Mouse (Mus musculus) forebrain, embryonic 13.5 days (tissue): ENCODE measurements around the gene Lrrn4. TPM values are rescaled to one million over a fixed set of nuclear protein-coding genes. Genes with fewer than 3 reads are reported as not detected.

Source experiments
- ATAC-seq: fragments of 200-750 bp; cut with Nextera tagmentation; 2 replicates; pipeline ENCODE4 v1.8.0; 2017
- H3K27ac ChIP-seq: fragments of 300-500 bp; sonication (generic); 2 replicates; pipeline ENCODE4 v1.5.1; 2015; ENCODE audit warnings: inconsistent platforms, mild to moderate bottlenecking, moderate library complexity
- H3K27me3 ChIP-seq: fragments of 300-500 bp; sonication (generic); 2 replicates; pipeline ENCODE4 v1.6.1; 2015; ENCODE audit warnings: mild to moderate bottlenecking, inconsistent platforms
- H3K36me3 ChIP-seq: fragments of 300-500 bp; sonication (generic); 2 replicates; pipeline ENCODE4 v1.6.1; 2015; ENCODE audit warnings: mild to moderate bottlenecking, inconsistent platforms; ENCODE audit not compliant: poor library complexity, severe bottlenecking
- H3K4me1 ChIP-seq: fragments of 300-500 bp; sonication (generic); 2 replicates; pipeline ENCODE4 v1.6.1; 2015; ENCODE audit warnings: inconsistent platforms
- H3K4me2 ChIP-seq: fragments of 300-500 bp; sonication (generic); 2 replicates; pipeline ENCODE4 v1.6.1; 2015; ENCODE audit warnings: inconsistent platforms, mild to moderate bottlenecking, moderate library complexity
- H3K4me3 ChIP-seq: fragments of 300-500 bp; sonication (generic); 2 replicates; pipeline ENCODE4 v1.5.1; 2015; ENCODE audit warnings: mild to moderate bottlenecking, inconsistent platforms
- H3K9ac ChIP-seq: fragments of 300-500 bp; sonication (generic); 2 replicates; pipeline ENCODE4 v1.6.1; 2015; ENCODE audit warnings: mild to moderate bottlenecking, inconsistent platforms
- H3K9me3 ChIP-seq: fragments of 300-500 bp; sonication (generic); replicated peaks from 2 replicates; pipeline ENCODE4 v1.6.1; 2016; ENCODE audit warnings: inconsistent platforms
- WGBS: fragments of 180-500 bp; shearing (Covaris S2); methylation state at CpG from one replicate; pipeline ENCODE4 v1.1.7; 2015; 5-methylcytosine and 5-hydroxymethylcytosine counted together
- polyA plus RNA-seq: library from polyadenylated mRNA; unstranded; fragments of >200 nt; fragmentation: Nextera tagmentation; extraction: Ambion mirVana; gene quantifications from 2 replicates; pipeline ENCODE4 v1.2.1, GENCODE M21; 2015

Gene Lrrn4
- polyA plus RNA-seq, 1 experiment from 2014 or later: 0.04 TPM

DNA sequence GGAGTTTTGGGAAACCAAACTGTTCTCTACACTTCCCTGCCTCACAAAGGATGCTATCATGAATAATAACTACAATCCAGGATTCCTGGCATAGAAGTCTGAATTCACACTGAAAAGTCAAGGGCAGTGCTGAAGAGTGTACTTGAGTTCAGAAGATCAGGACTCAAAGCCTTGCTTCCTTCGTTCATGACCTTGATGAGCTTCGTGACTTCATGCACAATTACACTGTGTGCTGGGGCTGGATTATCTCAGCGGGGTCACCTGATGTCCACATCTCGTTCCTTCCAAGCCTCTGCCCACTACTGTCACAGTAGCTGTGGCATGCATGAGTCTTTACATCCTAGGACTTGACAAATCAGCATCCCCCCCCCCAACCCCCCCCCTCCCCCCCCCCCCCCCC lies 20.9 kb upstream of the Lrrn4 start:
- H3K4me1 ChIP-seq: no peaks in the 10 kb centered on the region
- 75% methylated on average over 4 of the region's 4 CpGs for WGBS
- no peak for ATAC-seq
- H3K9me3 ChIP-seq: no peaks in the 10 kb centered on the region
- H3K4me2 ChIP-seq: no peak overlapping the region
- no peaks in the 10 kb centered on the region for H3K27me3 ChIP-seq
- H3K27ac ChIP-seq: no peak overlapping the region
- no peak overlapping the region for H3K4me3 ChIP-seq
- no peak overlapping the region for H3K9ac ChIP-seq
- no peaks in the 10 kb centered on the region for H3K36me3 ChIP-seq

DNA sequence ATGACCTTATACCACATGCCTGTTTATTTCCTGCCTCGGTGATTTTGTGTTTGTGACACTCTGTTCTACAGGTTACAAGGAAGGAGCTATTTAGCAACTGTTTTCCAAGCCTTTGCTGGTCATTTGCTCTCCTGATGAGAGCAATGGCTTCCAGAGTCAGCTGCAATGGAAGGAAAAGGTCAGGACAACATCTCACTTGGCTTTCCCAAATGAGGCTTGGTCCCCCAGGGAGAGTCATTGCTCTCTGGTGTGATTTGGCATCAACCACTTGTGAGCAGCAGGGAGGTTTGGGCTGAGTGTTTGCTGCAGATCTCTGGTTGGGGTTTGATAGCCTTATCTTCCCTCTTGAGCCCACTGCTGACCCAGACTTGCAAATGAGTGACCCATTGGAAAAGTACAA lies 19.9 kb upstream of the Lrrn4 start:
- Histone ChIP-seq H3K9me3 (no peaks in the 10 kb centered on the region), H3K9ac (no peak overlapping the region), H3K4me1 (no peaks in the 10 kb centered on the region), H3K27me3 (no peaks in the 10 kb centered on the region), H3K4me3 (no peak overlapping the region), H3K4me2 (no peak overlapping the region), H3K27ac (no peak overlapping the region), H3K36me3 (no peaks in the 10 kb centered on the region)
- ATAC-seq: no peak
- whole genome bisulfite sequencing: 89% methylated on average over 1 of the region's 1 CpGs

DNA sequence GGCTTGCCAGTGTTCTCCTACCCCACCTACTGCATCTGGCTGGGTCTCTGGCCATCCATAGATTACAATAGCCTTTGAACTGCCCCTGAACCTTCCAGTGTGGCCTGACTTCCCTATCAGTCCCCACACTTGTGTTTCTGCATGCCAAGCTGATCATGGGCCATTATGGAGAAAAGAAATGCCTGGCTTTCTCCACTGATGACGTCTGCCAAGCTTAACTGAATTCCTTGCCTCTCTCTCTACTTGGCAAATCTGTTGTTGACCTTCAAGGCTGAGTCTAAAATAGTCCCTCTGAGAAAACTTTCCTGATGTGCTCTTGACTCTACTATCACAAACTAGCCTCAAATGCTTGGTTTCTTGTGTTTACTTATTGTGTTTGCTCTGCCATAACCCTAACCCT lies 17.5 kb upstream of the Lrrn4 start:
- Histone ChIP-seq H3K4me3 (no peak overlapping the region), H3K27me3 (no peaks in the 10 kb centered on the region), H3K9me3 (no peaks in the 10 kb centered on the region), H3K4me2 (no peak overlapping the region), H3K4me1 (no peaks in the 10 kb centered on the region), H3K9ac (no peak overlapping the region), H3K27ac (no peak overlapping the region), H3K36me3 (no peaks in the 10 kb centered on the region)
- no peak for ATAC-seq
- WGBS: 69% methylated on average over 1 of the region's 1 CpGs

DNA sequence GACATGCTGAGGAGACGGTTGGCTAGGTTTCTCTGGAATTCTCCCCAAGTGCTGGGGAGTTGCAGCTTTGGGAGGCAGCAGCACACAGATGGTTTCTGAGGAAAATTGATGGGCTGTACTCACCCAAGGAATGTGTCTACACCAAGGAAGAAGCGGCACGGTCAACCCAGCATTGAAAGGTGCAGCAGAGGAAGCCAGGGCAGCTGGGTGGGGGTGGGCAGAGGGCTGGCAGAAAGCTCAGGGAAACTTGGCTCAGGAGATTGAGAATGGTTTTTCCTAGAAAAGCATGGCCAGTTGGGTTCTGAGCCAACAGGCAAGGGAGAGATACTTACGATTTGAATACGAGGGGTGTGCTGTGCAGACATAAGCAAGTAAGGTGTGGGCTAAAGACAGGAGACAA lies 13.1 kb upstream of the Lrrn4 start:
- no peak for ATAC-seq
- Histone ChIP-seq H3K4me1 (no peaks in the 10 kb centered on the region), H3K36me3 (no peaks in the 10 kb centered on the region), H3K27ac (no peak overlapping the region), H3K4me3 (no peak overlapping the region), H3K4me2 (no peak overlapping the region), H3K9ac (no peak overlapping the region), H3K9me3 (no peaks in the 10 kb centered on the region), H3K27me3 (no peaks in the 10 kb centered on the region)
- WGBS: 89% methylated on average over 5 of the region's 5 CpGs

DNA sequence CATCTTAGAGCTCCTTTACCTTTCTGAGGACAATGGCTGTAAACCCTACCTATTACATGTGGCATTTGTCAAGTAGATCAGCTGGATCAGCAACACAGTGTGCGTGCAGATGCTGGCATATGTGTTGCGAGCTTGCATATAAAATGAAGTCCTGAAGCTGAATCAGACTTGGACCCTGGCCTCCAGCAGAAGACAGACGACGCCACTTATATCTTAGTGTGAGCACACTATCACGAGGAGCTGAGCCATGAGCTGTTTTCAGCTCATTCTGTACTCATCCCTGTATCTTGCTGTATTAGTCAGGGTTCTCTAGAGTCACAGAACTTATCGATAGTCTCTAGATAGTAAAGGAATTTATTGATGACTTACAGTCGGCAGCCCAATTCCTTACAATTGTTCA lies 4.6 kb upstream of the Lrrn4 start:
- no peak for ATAC-seq
- Histone ChIP-seq H3K9ac (no peak overlapping the region), H3K4me3 (no peak overlapping the region), H3K36me3 (no peaks in the 10 kb centered on the region), H3K27me3 (peaks cover 14% of the 10 kb centered on the region), H3K4me1 (peaks cover 8% of the 10 kb centered on the region), H3K4me2 (no peak overlapping the region), H3K27ac (no peak overlapping the region), H3K9me3 (no peaks in the 10 kb centered on the region)
- WGBS: 93% methylated on average over 7 of the region's 7 CpGs

DNA sequence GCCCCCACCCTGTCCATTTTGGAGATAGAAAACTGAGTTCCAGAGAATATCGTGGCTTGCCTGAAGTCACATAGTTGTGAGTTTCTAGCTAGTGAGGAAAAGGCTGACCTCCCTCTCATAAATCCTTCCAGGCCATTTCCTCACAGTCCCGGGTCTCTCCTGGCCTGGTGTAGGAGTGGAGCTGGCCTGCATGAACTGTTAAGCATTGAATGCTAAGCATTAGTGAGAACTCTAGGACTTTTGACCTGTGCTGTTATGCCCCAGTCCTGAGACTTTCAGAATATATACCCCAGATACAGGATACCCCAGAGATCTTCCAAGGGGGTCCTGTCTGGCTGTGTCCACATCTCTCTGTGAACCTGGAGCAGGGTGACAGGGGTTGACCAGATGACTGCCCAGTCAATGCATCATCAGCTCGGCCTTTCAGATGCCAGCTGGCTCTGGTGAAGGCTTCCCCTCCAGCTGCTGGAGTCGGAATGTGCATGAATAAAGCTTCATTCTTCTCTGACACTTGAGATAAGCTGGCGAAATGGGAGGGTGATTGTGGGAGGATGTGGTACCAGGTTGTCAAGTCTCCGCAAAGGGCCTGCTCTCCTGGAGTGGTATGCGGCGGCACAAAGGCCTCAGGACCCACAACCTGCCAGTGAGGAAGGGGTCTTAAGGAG lies 3.7 kb upstream of the Lrrn4 start:
- H3K27me3 ChIP-seq: peaks cover 21% of the 10 kb centered on the region
- WGBS: 82% methylated on average over 8 of the region's 8 CpGs
- H3K27ac ChIP-seq: no peak overlapping the region
- H3K9ac ChIP-seq: no peak overlapping the region
- H3K36me3 ChIP-seq: no peaks in the 10 kb centered on the region
- H3K9me3 ChIP-seq: no peaks in the 10 kb centered on the region
- H3K4me2 ChIP-seq: no peak overlapping the region
- no peak for ATAC-seq
- peaks cover 16% of the 10 kb centered on the region for H3K4me1 ChIP-seq
- H3K4me3 ChIP-seq: no peak overlapping the region

DNA sequence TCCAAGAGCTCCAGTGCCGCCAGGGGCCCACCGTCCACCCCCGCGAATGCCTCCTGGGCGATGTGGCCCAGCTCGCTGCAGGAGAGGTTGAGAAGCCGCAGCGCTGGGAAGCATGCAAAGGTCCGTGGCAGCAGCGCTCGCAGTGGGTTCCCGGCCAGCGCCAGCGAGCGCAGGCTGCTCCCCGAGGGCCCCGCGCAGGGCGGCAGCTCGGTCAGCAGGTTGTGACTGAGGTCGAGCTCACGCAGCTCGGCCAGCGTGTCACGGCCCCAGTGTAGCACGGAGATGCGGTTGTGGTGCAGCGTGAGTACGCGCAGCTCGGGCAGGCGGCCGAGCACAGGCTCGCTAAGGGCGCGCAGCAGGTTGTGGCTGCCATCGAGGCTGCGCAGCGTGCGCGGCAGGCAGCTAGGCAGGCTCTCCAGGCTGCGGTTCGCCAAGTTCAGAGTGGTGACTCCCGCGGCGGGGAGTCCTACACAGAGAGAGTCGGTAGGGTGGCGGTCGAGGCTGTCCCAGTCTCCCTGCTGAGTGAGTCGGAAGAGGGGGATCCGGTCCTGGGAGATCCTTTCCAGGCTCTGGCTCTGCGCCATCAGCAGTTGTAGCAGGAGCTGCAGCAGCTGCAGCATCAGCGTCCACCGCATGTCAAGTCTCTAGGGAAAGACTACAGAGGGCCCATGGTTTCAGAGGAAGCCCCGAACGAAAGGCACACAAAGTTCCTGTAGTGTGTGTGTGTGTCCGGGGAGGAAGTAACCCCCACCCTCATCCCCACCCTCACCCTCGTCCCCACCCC lies 1.2 kb downstream of the Lrrn4 start:
- Histone ChIP-seq H3K9ac (peak overlapping the region; percentile 63), H3K27ac (no peak overlapping the region), H3K27me3 (peaks cover 48% of the 10 kb centered on the region), H3K9me3 (no peaks in the 10 kb centered on the region), H3K4me1 (peaks cover 25% of the 10 kb centered on the region), H3K36me3 (no peaks in the 10 kb centered on the region), H3K4me2 (peak overlapping the region; percentile 98), H3K4me3 (peak overlapping the region; percentile 63)
- WGBS: under 1% methylated on average over 58 of the region's 58 CpGs
- ATAC-seq: peak; percentile 87

DNA sequence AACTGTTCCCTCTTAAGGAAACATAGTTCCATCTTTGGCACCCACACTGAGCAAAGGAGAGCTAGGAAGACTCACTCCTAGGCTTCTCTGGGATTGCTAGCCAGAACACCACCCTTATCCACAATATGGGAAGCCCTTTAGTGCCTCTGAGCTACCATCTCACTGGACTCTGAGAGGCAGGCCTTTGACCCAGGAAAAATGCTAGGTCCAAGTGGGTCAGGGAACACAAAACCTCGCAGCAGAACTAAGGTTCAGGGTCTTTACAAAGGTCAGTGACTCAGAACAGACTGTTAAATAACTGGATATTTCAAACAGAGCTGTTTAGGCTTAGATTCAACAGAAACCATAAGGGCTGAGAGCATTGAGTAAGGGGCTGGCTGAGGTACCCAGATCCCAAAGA lies 3.7 kb downstream of the Lrrn4 start:
- no peak for ATAC-seq
- Histone ChIP-seq H3K4me3 (no peak overlapping the region), H3K9ac (no peak overlapping the region), H3K27me3 (peaks cover 48% of the 10 kb centered on the region), H3K4me2 (no peak overlapping the region), H3K36me3 (no peaks in the 10 kb centered on the region), H3K27ac (no peak overlapping the region), H3K9me3 (no peaks in the 10 kb centered on the region), H3K4me1 (peaks cover 29% of the 10 kb centered on the region)
- WGBS: 64% methylated on average over 1 of the region's 1 CpGs

DNA sequence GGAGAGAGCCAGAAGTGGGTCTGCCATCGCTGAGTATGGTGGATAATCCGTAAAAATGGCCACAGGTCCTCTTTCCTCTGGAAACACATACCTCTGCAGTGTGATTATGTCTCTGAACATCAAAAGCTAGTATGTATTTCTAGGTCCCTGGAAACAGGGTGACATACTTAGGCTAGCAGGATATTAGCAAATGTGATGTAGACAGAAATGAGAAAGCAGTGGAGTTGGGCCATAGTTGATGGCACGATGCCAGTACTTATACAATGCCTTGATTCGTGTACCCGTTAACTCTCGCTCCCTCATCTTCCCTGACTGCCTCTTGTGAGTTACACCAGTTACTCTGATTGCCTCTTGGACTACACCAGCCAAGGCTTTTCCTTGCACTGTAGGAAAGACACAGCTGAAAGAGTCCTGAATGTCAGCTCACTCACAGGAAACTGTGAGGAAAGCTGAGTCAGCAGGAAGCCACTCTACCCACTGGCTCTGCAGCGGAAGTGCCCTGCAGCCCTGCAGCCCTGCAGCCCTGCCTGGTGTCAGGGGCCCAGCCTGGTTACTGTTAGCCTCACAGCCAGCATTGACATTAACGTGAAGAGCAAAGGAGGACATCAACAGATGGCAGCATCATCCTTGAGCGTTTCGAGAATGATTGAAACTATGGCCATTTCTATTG lies 6.9 kb downstream of the Lrrn4 start:
- Histone ChIP-seq H3K9ac (no peak overlapping the region), H3K4me2 (no peak overlapping the region), H3K27me3 (peaks cover 20% of the 10 kb centered on the region), H3K27ac (no peak overlapping the region), H3K9me3 (no peaks in the 10 kb centered on the region), H3K36me3 (no peaks in the 10 kb centered on the region), H3K4me3 (no peak overlapping the region), H3K4me1 (peaks cover 7% of the 10 kb centered on the region)
- ATAC-seq: no peak
- WGBS: 75% methylated on average over 10 of the region's 10 CpGs

DNA sequence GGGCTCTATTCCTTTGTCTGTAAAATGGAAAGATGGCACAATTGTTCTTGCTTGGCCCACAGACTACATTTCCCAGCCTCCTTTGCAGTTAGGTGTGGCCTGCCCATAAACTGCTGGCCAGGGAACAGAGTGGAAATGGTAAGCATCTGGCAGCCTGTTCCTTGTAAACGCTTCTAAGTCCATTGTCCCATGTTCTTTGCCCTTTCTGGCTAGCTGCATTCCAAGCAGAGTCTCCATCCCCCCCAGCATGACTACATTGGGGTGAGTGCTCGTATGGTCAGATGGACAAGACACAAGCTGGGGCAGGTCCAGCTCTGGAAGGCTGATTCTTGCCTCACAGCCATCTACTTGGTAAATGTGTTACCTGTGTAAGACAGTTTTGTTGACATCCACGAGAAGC lies 9.0 kb downstream of the Lrrn4 start:
- Histone ChIP-seq H3K4me3 (no peak overlapping the region), H3K27ac (no peak overlapping the region), H3K27me3 (no peaks in the 10 kb centered on the region), H3K36me3 (peaks cover 12% of the 10 kb centered on the region), H3K4me2 (no peak overlapping the region), H3K4me1 (peaks cover 4% of the 10 kb centered on the region; the same call in 1 of the 2 replicates), H3K9me3 (no peaks in the 10 kb centered on the region), H3K9ac (no peak overlapping the region)
- WGBS: 72% methylated on average over 3 of the region's 3 CpGs
- ATAC-seq: no peak

DNA sequence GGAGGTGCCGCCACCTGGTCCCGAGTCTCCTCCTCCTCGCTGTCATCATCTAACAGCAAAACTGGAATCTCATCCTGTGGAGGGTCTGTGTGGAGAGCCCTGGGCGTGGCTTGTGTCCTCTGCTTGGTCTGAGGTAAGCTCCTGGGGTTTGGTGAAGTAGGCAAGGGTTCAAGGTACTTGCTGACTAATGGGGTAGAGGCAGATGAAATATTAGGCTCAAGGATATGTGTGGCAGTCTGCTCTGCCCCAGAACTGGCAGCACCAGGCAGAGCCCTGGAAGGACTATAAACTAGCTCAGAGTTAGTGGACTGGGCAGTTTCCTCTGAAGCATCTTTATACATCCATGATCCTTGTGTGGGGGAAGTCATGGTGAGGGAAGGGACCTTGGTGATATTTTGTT lies 10.4 kb downstream of the Lrrn4 start:
- Histone ChIP-seq H3K9me3 (no peaks in the 10 kb centered on the region), H3K4me1 (peaks cover 4% of the 10 kb centered on the region; the same call in 1 of the 2 replicates), H3K4me3 (no peak overlapping the region), H3K27me3 (no peaks in the 10 kb centered on the region), H3K9ac (no peak overlapping the region), H3K4me2 (no peak overlapping the region), H3K36me3 (peaks cover 21% of the 10 kb centered on the region), H3K27ac (no peak overlapping the region)
- ATAC-seq: no peak
- 87% methylated on average over 4 of the region's 4 CpGs for WGBS

DNA sequence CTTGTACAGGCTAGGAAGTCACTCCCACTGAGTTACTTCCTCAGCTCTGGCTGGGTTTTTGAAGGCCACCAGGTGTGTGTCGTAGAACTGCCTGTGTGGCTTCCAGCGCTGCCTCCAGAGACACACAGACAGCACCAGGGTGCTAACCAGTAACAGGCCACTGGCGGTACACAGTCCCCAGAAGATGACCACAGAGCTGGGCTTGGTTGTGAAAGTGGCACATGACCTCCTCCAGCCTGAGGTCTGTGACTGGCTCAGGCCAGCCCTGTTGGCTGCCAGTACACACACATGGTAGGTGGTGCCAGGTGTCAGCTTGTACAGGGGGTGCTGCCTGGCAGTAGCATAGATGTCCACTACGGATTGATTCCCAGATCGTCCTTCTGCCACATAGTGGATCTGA lies 11.0 kb downstream of the Lrrn4 start:
- no peaks in the 10 kb centered on the region for H3K9me3 ChIP-seq
- H3K36me3 ChIP-seq: peaks cover 25% of the 10 kb centered on the region
- H3K27me3 ChIP-seq: no peaks in the 10 kb centered on the region
- H3K4me3 ChIP-seq: no peak overlapping the region
- H3K4me1 ChIP-seq: peaks cover 4% of the 10 kb centered on the region; the same call in 1 of the 2 replicates
- no peak overlapping the region for H3K27ac ChIP-seq
- H3K4me2 ChIP-seq: no peak overlapping the region
- no peak for ATAC-seq
- WGBS: 94% methylated on average over 5 of the region's 5 CpGs
- H3K9ac ChIP-seq: no peak overlapping the region
